Mouse (Mus musculus): ENCODE measurements around the gene Lrp2.
"Not testable (repeated sequence)": the region's sequence is repeated elsewhere in the genome, so short reads cannot be mapped to it uniquely, and the experiment has no call there.

The Lrp2 gene

DNA sequence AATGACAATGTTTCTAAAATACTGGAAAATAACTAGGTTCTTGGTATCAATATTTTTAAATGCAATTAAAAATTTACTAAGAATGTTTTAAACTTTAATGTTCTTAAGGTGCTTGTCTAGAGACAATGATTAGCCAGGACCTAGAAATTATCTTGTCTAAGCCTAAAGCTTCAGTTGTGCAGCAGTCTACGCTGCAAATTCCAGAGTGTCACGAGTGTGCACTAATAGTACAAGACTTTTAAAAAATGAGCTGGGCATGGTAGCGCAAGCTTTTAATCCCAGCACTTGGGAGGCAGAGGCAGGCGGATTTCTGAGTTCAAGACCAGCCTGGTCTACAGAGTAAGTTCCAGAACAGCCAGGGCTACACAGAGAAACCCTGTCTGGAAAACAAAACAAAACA lies 3.8 kb downstream of the Lrp2 start:
- DNase-seq, result not testable (repeated sequence)

DNA sequence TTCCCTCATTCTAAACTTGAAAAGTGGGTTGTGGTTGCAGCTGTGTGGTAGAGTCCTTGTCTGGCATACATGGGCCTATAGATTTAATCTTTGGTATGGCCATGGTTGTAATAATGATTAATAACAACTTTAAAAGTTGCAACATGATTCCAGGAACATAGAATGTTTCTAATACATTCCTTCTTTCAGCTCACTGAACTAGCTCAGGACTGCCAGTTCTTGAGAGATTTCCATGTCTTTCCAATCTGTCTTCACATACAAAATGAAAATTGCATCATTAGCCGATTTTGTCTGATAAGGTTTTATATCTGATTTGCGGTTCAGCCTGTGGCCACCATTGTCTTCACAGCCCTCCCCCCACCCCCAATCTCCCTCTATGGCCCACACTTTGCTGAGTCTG lies 5.8 kb downstream of the Lrp2 start:
- DNase-seq, result no peak

DNA sequence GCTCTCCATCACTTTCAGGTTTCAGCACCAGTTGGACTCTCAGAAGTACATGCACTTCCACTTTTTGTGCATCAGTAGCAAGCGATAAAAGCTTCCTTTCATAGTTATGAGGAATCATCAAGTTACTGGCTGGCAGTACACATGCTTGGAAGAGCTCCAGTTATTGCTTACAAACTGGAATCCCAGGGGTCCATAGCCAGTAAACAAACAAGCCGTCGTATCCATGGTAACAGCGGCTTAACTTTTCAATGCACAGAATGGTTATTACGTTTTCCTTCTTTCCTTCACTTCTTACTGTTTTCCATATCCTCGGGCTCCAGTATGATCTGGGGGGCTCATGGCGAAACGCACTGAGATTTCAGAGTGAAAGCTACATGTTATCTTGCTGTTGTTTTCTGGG lies 7.7 kb downstream of the Lrp2 start:
- DNase-seq, result no peak

DNA sequence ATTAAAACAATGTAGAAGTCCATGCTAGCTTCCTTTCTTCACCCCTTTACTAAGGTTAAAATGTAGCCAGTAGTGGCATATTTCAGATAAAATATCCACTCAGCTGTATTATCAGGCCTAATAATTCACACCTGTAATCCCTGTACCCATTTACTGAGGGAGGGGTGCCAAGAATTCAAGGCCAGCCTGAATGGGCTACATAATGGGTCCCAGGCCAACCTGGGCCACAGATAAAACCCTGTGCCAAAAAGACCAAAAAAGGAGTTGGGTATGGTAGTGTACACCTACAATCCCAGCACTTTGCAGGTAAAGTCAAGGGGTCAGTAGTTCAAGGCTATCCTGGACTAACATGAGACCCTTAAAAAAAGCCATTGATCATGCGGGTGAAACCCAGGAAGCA lies 9.3 kb downstream of the Lrp2 start:
- no peak for DNase-seq

DNA sequence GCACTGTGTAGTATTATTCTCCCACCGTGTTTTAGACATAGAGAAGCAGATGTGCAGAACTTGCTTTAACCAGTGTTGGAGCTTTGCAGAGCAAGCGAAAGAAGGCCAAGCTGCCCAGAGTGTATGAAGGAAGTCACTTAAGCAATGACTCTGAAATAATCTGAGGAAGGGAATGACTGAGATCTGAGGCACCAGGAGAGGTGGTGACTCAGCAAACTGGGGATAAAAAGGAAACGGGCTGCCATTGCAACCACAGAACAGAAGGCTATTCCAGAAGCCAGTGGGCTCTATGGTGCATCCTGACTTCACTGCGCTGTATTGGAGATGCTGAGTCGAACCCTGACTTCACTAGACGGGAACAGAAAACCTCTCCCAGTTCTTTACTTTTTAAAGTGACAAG lies 10.9 kb downstream of the Lrp2 start:
- no peak for DNase-seq

DNA sequence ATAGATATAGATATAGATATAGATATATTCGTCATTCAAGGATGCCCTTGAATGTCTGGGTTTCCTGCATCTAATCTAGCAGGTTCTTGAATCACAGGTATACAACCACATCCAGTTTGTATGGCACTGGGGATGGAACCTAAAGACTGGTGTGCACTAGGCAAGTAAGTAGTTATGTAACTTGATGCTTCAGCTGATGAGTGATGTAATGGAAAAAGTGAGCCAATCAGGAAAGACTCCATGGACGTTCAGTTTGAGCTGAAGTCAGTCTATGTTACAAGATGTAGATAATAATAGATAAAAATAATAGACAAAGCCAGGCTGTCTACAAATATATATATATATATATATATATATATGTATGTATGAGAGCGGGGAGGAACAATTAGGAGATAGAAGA lies 11.6 kb downstream of the Lrp2 start:
- DNase-seq, result no peak

DNA sequence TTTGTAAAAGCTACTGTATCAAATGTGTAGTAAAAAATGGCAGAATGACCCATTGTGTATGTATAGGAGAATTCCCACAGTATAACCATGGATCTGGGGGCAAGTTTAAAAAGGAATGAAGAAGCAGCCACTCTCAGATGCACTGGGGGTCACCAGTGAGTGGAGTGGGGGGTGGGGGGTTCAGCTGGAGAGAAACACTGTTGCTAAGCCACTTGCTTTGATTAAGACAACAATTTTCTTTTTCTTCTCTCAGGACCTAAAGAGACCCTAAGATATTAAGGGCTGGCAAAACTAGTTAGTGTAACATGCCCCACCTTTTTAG lies 12.2 kb downstream of the Lrp2 start:
- DNase-seq, result no peak

DNA sequence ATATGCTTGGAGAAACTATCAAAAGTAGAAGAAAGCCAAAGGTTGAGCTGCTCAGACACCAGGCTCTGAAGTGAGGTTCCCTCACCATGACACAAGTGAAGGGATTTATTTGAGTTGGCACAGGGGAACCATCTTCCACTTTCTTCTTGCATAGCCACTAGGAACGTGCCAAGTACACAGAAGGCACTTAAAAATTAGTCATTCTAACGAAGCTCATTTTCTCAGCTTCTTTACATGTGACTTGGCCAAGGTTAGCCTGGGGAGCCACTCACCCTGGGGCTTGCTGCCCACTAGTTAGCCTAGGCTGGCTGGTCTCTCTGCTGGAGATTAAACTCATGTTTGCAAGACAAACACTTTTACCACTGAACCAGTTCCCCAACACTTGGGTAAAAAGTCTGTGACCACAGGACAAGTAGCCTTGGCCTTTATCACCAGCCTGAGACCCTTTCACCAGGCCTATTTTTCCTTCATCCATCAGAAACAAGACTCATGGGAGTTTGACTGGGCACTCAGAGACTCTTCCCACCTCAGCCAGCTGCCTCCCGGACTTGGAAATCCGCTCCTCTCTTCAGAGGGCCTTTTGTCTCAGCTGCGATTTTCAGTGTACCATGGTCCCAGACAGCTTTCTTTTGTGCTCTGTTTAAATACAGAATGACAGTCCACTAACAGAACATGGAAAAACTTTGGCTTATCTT lies 12.7 kb downstream of the Lrp2 start:
- DNase-seq, result no peak

DNA sequence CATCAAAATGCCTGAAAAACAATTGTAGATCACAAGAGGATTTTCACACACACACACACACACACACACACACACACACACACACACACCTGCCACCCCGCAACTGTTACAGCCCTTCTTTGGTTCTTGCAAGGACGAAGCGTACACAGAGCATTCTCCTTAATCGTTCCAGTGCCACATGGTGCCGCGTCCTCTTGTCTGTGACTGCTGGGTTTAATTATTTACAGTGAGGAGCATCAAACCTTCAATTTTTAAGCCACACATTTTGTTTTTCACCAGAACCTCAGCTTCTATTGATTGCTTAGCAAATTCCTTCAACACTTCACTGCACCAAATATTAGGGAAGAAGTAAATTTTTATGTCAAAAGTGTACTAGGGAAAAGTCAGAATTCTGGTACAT lies 15.3 kb downstream of the Lrp2 start:
- DNase-seq, result no peak

DNA sequence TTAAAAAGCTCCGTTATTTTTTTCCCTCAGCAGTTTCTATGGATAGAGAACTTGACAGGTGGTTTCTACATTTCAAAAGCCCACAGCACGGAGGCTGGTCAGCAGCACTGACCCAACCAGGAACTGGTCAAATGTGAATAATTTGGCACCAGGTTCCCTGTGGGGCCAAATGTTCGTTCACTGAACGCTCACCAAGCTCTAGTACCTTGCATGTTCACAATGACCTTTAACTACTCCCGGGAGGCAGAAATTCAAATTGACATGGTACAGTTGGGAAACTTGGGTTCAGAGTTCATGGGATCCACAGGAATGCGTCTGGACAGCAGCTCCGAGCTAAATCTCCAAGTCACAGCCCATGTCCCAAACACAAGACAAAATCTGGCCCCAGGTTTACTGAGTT lies 19.6 kb downstream of the Lrp2 start:
- no peak for DNase-seq

DNA sequence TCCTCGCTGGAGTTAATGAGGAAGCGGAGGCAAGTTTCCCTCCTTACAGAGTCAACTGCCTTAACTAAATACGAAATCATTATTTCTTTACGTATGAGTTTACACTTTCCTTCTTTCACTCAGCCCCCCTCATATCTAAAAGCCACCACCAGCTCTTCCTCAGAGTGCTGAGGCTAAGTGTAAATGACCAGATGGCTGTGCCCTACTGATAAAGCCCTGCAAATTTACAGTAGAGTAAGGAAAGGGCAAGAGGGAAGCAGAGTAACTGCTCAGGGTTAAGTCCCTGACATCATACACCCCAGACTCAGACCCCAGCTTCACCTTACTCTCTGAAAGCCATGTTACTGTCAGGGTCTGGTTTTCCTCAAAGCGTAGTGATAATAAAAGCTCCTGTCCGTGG lies 22.4 kb downstream of the Lrp2 start:
- no peak for DNase-seq

DNA sequence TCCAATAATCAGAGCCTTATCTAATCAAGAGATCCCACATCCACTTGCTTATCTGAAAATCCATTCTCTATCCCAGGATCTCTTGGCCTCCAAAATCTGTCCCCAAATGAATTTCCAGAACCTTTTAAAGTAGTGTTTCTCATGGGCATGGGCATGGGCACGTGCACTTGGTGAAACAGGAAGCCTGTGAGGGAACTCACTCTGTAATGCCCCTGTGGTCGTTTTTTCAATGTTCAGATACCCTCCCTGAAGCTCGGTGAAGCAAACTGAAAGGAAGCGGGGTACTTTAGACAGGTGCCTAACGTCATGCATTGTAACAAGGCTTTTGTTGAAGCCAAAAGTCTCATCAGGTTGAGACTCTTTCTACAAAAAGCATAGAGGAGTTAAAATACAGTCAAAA lies 23.1 kb downstream of the Lrp2 start:
- no peak for DNase-seq

DNA sequence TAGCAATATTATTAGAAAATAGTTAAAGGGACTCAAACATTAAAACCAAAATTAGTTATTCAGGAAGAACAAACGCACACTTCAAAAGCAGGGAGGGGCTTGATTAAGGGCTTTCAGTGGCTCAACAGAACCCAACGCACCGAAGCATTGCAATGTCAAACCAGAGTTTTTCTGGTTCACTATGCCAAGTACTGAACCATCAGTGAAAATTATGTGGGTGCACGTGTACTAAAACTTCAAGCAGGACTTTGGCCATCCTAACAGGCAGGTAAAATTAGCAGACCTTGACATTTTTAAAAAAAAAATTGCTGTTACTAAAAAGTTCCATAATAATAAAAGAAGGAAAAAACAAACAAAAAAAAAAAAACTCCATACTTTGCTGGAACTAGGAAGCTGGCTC lies 25.6 kb downstream of the Lrp2 start:
- DNase-seq, result no peak

DNA sequence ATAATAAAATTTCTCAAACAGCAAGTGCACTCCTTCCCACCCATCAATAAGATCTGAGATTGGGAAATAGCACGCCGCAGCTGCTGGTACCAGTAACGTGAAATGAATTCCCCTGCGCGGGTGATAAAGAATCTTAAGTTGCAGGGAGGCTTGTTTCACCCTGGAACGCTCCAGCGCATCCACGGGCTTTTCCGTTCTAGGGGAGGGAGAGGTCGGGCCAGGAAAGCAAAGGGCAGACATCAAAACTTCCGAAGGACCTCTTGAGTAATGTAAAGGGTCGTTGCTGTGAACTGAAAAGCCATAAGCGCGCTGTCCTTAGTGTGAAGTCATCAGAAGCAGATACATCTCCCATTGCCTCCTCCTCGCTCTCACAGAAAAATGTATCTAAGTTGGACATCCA lies 26.5 kb downstream of the Lrp2 start:
- no peak for DNase-seq

DNA sequence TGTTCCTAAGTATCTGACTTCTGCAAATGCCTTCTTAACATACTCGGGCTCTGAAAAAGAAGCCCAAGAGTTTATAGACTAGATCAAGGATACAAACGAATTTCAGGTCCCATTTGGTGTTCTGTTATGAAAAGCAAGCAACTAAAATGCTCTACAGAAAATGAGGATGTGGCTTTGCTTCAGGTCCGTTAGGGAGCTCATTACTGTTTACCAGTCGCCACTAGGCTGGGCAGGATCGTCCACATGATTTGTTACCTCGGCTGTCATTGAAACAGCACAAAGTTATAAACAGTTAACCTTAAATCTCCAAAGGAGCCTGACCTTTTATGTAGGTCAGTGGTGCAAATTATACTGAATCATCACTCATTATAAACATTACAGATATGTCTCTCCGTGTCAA lies 29.2 kb downstream of the Lrp2 start:
- no peak for DNase-seq

DNA sequence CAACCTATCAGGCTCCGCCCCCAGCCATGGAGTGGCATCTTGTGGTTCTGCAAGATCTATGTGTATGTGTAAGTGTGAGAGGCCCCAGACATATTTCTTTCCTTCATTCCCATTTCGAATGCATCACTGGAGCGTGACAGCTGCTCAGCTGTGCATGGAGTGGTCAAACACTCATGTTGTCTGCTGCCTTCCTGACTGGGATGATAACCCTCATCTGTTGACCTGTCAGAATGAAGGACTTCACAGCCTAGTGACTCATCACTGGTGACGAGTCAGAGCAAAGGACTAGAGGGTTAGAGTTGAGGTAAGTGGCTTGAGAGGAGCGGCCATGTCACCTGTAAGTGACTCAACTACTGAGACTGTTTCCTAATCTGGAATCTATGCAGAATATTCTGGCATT lies 34.2 kb downstream of the Lrp2 start:
- no peak for DNase-seq

DNA sequence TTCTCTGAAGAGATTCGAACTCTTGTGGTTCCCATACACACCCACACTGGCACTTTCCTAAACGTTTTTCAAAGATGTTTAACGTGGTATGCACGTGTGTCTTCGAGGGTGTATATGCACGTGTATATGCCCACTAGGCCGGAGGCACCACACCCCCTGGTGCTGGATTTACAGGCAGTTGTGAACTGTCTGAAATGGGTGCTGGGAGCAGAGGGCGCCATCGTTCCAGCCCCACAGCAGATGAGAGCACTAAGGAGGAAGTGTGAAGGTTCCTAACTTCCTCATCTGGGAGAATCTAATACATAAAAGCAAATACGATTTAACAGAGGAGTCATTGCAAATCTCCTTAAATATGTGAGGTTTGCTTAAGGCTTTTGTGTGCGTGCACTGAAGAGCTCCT lies 39.0 kb downstream of the Lrp2 start:
- DNase-seq, result no peak

DNA sequence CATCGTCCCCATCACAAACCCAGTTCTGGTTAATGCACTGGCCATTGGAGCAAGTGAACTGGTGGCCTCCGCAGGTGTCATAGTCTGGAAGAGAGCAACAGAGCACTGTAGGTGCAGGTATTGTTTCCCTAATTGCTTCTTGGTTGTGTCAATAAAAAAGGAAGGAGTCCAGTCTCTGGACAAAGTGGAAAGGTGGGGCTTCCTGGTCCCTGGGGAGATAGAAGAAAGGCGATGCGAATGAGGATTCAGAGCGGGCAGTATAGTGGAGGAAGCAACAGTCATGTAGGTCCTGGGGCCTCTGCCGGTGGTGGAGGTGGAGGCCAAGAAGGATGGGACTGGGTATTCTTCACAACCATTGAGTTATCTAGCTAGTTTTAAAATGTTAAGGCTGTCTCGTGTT lies 49.8 kb downstream of the Lrp2 start:
- DNase-seq, result no peak

DNA sequence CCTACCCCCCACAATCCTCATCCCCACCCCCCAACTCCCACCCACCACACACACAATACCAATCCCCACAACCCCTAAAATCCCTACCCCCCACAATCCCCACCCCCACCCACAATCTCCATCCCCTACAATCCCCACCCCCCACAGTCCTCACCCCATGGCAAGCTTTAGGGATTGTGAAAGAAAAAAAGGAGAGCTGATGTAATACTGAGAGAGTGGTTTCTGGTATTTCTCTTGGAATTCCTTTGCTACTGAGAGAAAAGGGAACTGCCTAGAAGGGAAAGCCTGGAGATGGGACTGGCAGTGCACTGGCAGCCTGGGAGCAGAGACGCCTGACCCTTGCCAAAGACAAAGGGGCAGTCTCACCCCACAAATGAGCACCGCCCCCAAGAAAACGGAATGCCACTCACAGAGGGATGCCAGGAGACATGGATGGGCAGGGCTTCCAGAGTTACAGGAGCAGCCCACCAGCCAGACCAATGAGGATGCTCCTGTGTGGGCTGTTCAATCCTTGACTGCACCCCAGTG lies 54.3 kb downstream of the Lrp2 start:
- no peak for DNase-seq

DNA sequence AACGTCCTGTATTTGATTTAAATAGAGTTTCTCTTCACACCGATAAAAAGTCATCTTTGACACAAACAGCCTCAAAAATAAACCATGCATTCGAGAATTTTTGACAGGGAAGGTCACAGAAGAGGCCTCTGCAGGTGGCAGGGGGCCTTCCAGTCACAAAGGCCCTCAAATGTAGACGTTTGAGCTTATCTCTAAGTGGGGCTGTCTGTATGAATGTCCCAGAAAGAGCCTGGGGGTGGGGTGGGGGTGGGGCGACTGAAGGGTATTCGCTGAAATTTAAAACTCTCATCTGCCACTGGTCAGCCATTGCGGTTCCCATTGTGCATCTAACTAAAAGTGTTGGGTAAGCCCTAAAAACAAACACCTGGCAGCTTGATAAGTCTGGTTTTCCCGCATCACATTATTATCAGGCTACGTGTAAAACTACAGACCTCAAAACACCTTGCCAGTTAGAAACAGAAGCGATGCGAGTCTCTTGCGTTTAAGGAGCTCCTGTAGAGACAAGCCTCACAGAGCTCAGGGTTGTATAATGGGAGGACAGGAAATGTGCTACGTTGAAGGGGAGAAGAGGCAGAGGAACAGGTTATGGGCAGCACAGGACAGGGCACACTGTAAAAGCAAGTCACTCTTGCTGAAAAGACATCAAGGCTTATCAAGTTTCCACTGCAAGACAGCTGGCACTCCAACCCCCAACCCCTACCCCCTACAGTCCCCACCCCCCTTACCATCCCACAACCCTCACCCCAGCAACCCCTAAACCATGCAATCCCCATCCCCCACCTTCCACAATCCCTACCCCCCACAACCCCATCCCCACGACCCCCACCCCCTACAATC lies 55.0 kb downstream of the Lrp2 start:
- DNase-seq, result no peak

DNA sequence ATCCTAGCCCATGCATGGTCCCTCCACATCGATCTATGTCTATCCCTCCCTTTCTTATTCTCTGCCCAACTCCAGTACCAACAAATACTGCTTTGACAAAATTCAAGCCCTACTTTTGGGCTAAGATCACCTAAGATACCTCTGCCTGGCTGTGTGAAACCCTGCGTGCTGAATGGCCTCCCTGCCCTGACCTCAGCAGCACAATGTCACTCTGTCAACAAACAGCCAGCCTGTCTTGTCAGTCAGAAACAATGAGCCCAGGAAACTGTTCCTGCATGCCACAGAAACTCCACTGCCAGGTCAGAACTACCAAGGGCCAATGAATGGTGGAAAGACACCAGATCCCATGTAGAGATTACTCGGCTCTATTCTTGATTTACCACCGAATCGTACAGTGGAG lies 55.7 kb downstream of the Lrp2 start:
- no peak for DNase-seq

DNA sequence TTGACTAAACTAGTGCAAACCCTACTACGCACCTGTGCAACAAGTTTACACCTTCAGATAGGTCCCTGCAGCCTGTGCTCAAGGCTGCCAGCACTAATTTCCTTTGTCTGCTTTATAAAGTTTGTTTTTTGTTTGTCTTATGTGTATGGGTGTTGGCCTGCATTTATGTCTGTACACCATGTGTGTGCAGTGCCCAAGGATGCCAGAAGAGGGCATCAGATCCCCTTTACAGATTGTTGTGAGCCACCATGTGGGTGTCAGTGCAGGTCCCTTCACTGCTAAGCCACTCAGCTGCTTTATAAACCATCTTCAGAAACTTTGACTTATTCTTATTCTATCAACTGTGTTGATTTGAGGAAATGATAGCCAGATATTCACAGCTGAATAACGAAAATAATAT lies 65.6 kb downstream of the Lrp2 start:
- DNase-seq, result no peak

DNA sequence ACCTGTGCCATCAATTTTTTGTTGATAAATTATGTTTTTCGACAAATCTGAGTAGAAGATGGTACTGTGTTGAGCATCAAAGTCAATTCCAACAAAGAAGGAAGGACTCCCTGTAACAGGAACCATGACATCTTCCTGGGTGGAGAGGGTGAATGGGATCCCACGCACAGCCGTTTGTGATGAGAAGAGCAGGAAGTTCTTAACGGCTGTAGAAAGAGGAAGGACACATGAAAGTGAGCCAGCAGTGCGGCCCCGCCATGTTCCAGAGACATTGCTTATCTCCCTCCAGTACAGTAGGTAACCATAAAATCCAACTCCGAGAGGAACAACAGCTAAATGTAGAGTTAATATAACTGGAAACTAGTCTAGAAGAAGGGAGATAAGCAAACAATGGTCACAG lies 67.6 kb downstream of the Lrp2 start:
- no peak for DNase-seq

DNA sequence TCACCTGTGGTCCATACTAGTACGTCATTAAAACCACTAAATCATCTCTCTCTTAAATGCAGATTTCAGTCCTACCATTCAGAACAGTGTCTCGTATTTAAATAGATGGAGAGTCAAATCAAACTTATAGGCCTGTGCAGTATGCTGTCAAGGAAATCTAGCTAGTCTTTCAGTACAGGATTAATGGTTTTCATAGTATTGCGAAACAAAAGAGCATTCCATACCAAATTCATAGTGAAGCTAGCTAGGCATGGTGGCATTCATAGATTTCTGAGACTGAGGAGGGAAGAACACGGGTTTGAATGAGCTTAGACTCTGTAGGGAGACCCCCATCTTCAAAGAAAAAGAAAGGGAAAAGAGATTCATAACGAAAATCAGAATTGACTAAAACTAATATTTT lies 74.1 kb downstream of the Lrp2 start:
- DNase-seq, result no peak

DNA sequence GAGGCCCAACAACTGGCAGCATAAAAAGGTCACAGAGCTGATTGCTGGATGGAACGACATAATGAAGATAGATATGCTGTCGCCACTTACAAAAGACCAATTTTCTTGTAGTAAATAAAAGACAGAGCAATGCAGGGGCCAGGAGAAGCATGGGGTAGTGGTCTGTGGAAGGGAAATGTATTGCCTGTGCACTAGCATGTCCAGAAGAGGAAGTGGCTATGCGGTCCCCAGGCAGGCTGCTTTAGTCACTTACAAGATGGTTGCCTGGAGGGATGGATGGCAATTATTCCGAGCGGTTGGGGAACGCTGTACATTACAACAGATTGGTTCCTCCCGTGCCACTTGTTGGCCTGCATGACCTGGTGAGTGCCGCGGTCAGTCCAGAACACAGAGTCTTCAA lies 85.5 kb downstream of the Lrp2 start:
- no peak for DNase-seq
